Mouse (Mus musculus): ENCODE data around the gene Hivep1. TPM values are rescaled to one million over a fixed set of nuclear protein-coding genes. Genes with fewer than 3 reads are reported as not detected.

Hivep1 gene
- total and polyA plus RNA-seq, 3 experiments: 7.5 to 53.3 (median 24.9) TPM

- no peak for DNase-seq (ENCODE audit: extremely low read depth)
- Histone ChIP-seq H3K9me3 (replicated peaks; ENCODE audit: low read length) (no peaks in the 10 kb centered on the region), H3K27ac (ENCODE audit: insufficient read depth, low read depth) (no peak overlapping the region), H3K4me2 (ENCODE audit: insufficient read depth, low read depth, poor library complexity, severe bottlenecking) (no peak overlapping the region), H3K4me3 (replicated peaks in 1 of 3; ENCODE audit: low read depth in 2 of 3, low read length in 2 of 3, poor library complexity in 1 of 3) (no peak overlapping the region), H3K27me3 (replicated peaks) (no peaks in the 10 kb centered on the region), H3K36me3 (replicated peaks in 1 of 2; ENCODE audit: control insufficient read depth in 1 of 2, insufficient read depth in 1 of 2, low read length in 1 of 2) (peaks cover 65 to 92% of the 10 kb centered on the region in 2 experiments), H3K79me2 (replicated peaks; ENCODE audit: control insufficient read depth, extremely low read depth, insufficient read depth, poor library complexity, severe bottlenecking) (no peaks in the 10 kb centered on the region), H3K4me1 (ENCODE audit: control insufficient read depth in 1 of 2, insufficient read depth in 2 of 2) (no peaks in the 10 kb centered on the region), H3K9ac (ENCODE audit: insufficient read depth, low read depth) (no peak overlapping the region)
- dilution Hi-C loops (cut with MboI; ENCODE audit: extremely low pct_ligation_motif_present, extremely low pct_unique_long_range_greater_than_20kb, low sequenced_read_pairs): no loop called here
- in situ Hi-C loops (cut with MboI; ENCODE audit: low pct_ligation_motif_present, low pct_unique_long_range_greater_than_20kb, low sequenced_read_pairs): no loop called here
- TF ChIP-seq SMC3 (IDR thresholded peaks at IDR 0.05; ENCODE audit: low read depth, low read length) (peak; percentile 39; the same call in 1 of the 2 replicates), E2F4 (IDR thresholded peaks at IDR 0.05; ENCODE audit: insufficient replicate concordance, low read depth, low read length) (no peak), CTCF (conservative IDR thresholded peaks at IDR 0.05 in 1 of 2, IDR thresholded peaks at IDR 0.05 in 1 of 2; ENCODE audit: low read depth in 2 of 2, low read length in 2 of 2) (peak in 1 of 2 experiments; percentile 52; a peak in 2 of 4 replicates), RAD21 (IDR thresholded peaks at IDR 0.05; ENCODE audit: low read depth, low read length) (peak; percentile 44)
Observed at GRCm38 (mm10) chr13:42174827-42175420, 123.1 kb downstream of the Hivep1 start.

GRCm38 (mm10) chr13:42182635-42183034, 130.8 kb downstream of the Hivep1 start:
- no peak for DNase-seq (ENCODE audit: extremely low read depth)
- Histone ChIP-seq H3K4me1 (ENCODE audit: control insufficient read depth in 1 of 2, insufficient read depth in 2 of 2) (no peaks in the 10 kb centered on the region), H3K9ac (ENCODE audit: insufficient read depth, low read depth) (no peak overlapping the region), H3K27me3 (replicated peaks) (no peaks in the 10 kb centered on the region), H3K9me3 (replicated peaks; ENCODE audit: low read length) (no peaks in the 10 kb centered on the region), H3K4me3 (replicated peaks in 1 of 3; ENCODE audit: low read depth in 2 of 3, low read length in 2 of 3, poor library complexity in 1 of 3) (no peak overlapping the region), H3K79me2 (replicated peaks; ENCODE audit: control insufficient read depth, extremely low read depth, insufficient read depth, poor library complexity, severe bottlenecking) (no peaks in the 10 kb centered on the region), H3K36me3 (replicated peaks in 1 of 2; ENCODE audit: control insufficient read depth in 1 of 2, insufficient read depth in 1 of 2, low read length in 1 of 2) (peaks cover 48 to 79% of the 10 kb centered on the region in 2 experiments), H3K4me2 (ENCODE audit: insufficient read depth, low read depth, poor library complexity, severe bottlenecking) (no peak overlapping the region), H3K27ac (ENCODE audit: insufficient read depth, low read depth) (no peak overlapping the region)
- TF ChIP-seq MAFK (IDR thresholded peaks at IDR 0.05; ENCODE audit: insufficient replicate concordance, low read length) (peak; percentile 90), EP300 (IDR thresholded peaks at IDR 0.05; ENCODE audit: low read length) (no peak), CTCF (conservative IDR thresholded peaks at IDR 0.05 in 1 of 2, IDR thresholded peaks at IDR 0.05 in 1 of 2; ENCODE audit: low read depth in 2 of 2, low read length in 2 of 2) (no peak), MYC (IDR thresholded peaks at IDR 0.05; ENCODE audit: low read depth, low read length) (no peak), MXI1 (IDR thresholded peaks at IDR 0.05; ENCODE audit: low read depth, low read length) (no peak), GABPA (IDR thresholded peaks at IDR 0.05; ENCODE audit: insufficient replicate concordance, low read depth, low read length) (no peak), TBP (conservative IDR thresholded peaks at IDR 0.05; ENCODE audit: low read depth, low read length) (no peak), NRF1 (IDR thresholded peaks at IDR 0.05; ENCODE audit: low read depth, low read length) (no peak), TCF12 (IDR thresholded peaks at IDR 0.05; ENCODE audit: low read depth, low read length) (no peak)
- dilution Hi-C loops (cut with MboI; ENCODE audit: extremely low pct_ligation_motif_present, extremely low pct_unique_long_range_greater_than_20kb, low sequenced_read_pairs): no loop called here
- in situ Hi-C loops (cut with MboI; ENCODE audit: low pct_ligation_motif_present, low pct_unique_long_range_greater_than_20kb, low sequenced_read_pairs): no loop called here

- Histone ChIP-seq H3K79me2 (replicated peaks; ENCODE audit: control insufficient read depth, extremely low read depth, insufficient read depth, poor library complexity, severe bottlenecking) (no peaks in the 10 kb centered on the region), H3K4me1 (ENCODE audit: control insufficient read depth in 1 of 2, insufficient read depth in 2 of 2) (no peaks in the 10 kb centered on the region), H3K9me3 (replicated peaks; ENCODE audit: low read length) (no peaks in the 10 kb centered on the region), H3K36me3 (replicated peaks in 1 of 2; ENCODE audit: control insufficient read depth in 1 of 2, insufficient read depth in 1 of 2, low read length in 1 of 2) (peaks cover 39 to 68% of the 10 kb centered on the region in 2 experiments), H3K9ac (ENCODE audit: insufficient read depth, low read depth) (no peak overlapping the region), H3K27ac (ENCODE audit: insufficient read depth, low read depth) (no peak overlapping the region), H3K4me2 (ENCODE audit: insufficient read depth, low read depth, poor library complexity, severe bottlenecking) (no peak overlapping the region), H3K4me3 (replicated peaks in 1 of 3; ENCODE audit: low read depth in 2 of 3, low read length in 2 of 3, poor library complexity in 1 of 3) (no peak overlapping the region), H3K27me3 (replicated peaks) (no peaks in the 10 kb centered on the region)
- dilution Hi-C loops (cut with MboI; ENCODE audit: extremely low pct_ligation_motif_present, extremely low pct_unique_long_range_greater_than_20kb, low sequenced_read_pairs) (no loop called here), in situ Hi-C loops (cut with MboI; ENCODE audit: low pct_ligation_motif_present, low pct_unique_long_range_greater_than_20kb, low sequenced_read_pairs) (no loop called here)
- DNase-seq (ENCODE audit: extremely low read depth): no peak
- TF ChIP-seq MEF2A (IDR thresholded peaks at IDR 0.05; ENCODE audit: borderline replicate concordance, low read depth, low read length) (no peak), PAX5 (IDR thresholded peaks at IDR 0.05; ENCODE audit: low read length) (no peak), ELF1 (IDR thresholded peaks at IDR 0.05; ENCODE audit: low read depth, low read length) (no peak), ZC3H11A (IDR thresholded peaks at IDR 0.05; ENCODE audit: low read depth, low read length) (no peak), USF2 (conservative IDR thresholded peaks at IDR 0.05; ENCODE audit: low read depth, low read length) (no peak), SIN3A (IDR thresholded peaks at IDR 0.05; ENCODE audit: low read length) (no peak), ZMIZ1 (IDR thresholded peaks at IDR 0.05; ENCODE audit: low read depth, low read length) (no peak), RAD21 (IDR thresholded peaks at IDR 0.05; ENCODE audit: low read depth, low read length) (no peak)
Observed at GRCm38 (mm10) chr13:42184131-42184530, 132.3 kb downstream of the Hivep1 start.

Data from CH12.LX (cell line).